Mouse (Mus musculus): ENCODE measurements around the gene Pitx1.

GRCm38 (mm10) chr13:55835548-55836097 is 369 bp downstream of the Pitx1 start:
- TF ChIP-seq CTCF (IDR thresholded peaks at IDR 0.05) (no peak), EP300 (IDR thresholded peaks at IDR 0.05) (no peak)
